Mouse (Mus musculus) monocyte, adult 59 days (primary cell): ENCODE results near the gene AI661453. TPM values are rescaled to one million over a fixed set of nuclear protein-coding genes. Genes with fewer than 3 reads are reported as not detected.

ENCODE experiments used
- total RNA-seq, 2 experiments: library from RNA; stranded (reverse); gene quantifications; one replicate each; pipeline ENCODE4 v1.2.4; 2023

Gene AI661453
- total RNA-seq: not detected

GRCm38 (mm10) chr17:47436156-47436906 lies at the start of gene AI661453:
TSS of gene AI661453 (plus strand) at chr17:47436615.

DNA sequence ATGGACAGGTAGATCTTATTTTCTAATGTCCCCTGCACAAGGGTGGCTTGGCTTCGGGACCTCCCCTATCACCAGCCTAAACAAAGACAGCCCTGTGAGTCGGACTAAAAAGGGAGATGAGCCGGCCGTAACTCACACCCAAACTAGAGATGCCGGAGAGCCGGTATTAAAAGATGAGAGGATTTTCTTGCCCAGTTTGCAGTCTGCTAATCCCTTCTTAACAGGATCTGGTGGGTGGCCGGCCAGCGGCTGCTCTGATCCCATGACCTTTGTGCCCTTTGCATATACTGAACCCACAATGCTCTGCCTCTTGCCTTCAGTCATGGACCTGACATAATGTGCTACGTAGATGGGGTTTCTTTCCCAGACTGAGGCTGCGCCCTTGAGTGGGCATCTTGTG lies 36.0 kb upstream of the AI661453 start, which contains the start of gene Guca1a:
Guca1a (minus strand) TSS at position 134 of the 400 bp plus-strand sequence.

DNA sequence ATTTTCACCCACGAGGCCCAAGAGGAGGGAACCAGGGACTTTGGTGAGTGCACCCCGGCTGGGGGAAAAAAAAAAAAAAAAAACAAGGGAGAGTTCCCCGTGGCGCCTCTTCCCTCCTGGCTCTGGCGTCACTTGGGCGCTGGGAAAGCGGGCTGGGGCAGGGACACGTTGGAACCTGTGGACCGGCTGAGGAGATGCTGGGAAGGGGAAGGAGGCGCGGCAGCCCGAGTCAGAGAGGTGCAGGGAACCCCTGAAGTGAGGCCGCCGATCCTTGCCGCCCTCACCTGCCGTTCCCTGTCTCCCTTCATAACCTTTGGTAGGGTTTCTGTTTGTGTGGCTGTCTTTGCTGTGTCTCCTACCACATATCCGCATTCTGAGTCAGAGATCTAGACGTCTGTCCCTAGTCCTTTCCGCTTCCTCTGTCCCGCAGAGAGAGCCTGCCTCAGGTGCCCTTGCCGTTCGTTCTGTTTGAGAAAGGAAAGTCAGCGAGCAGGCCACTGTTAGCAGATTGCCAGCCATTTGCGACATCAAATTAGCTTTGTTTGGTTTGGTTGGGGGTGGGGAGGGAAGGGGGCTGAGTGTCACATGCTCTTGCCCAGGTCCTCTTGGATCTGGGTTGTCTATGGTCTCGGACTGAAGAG lies 612 bp downstream of the AI661453 start, which contains the start of gene 1700001C19Rik:
1700001C19Rik (minus strand) TSS at position 470 of the 641 bp plus-strand sequence.

GRCm38 (mm10) chr17:47501946-47502706 lies 65.7 kb downstream of the AI661453 start, which contains the start of gene Taf8:
TSS of gene Taf8 (minus strand) at chr17:47502292.

GRCm38 (mm10) chr17:47504941-47505346 lies 68.5 kb downstream of the AI661453 start, which contains the start of gene Ccnd3:
TSS of gene Ccnd3 (plus strand) at chr17:47505051.

Other genes starting within 250 kb of the AI661453 start
- gene Mrps10, start 67.7 kb upstream of the AI661453 start, total RNA-seq: 10 to 100 TPM; 15.0 to 17.6 TPM
- gene Guca1b, start 51.2 kb upstream of the AI661453 start, total RNA-seq: 1 to 10 TPM in 1 of 2 experiments, under 1 TPM in 1; 0.52 to 1.2 TPM
- gene Guca1a, start 36.0 kb upstream of the AI661453 start, total RNA-seq: 10 to 100 TPM; 10.5 to 14.1 TPM
- gene 1700001C19Rik, start 761 bp downstream of the AI661453 start, total RNA-seq: not detected
- 10 to 100 TPM; 33.7 to 39.5 TPM for gene Taf8, start 65.7 kb downstream of the AI661453 start, total RNA-seq
- gene Ccnd3, start 68.4 kb downstream of the AI661453 start, total RNA-seq: 100 to 1,000 TPM; 266 to 307 TPM
- gene Bysl, start 174.9 kb downstream of the AI661453 start, total RNA-seq: 10 to 100 TPM in 1 of 2 experiments, 1 to 10 TPM in 1; 9.5 to 10.5 TPM
- gene Med20, start 175.0 kb downstream of the AI661453 start, total RNA-seq: 10 to 100 TPM; 45.3 to 50.6 TPM
- gene Gm20517, start 175.0 kb downstream of the AI661453 start, total RNA-seq: 1 to 10 TPM; 1.9 to 2.5 TPM
- gene Usp49, start 194.1 kb downstream of the AI661453 start, total RNA-seq: 1 to 10 TPM; 3.5 to 6.4 TPM